Mouse (Mus musculus): ENCODE results near the gene Ccm2l. TPM values are rescaled to one million over a fixed set of nuclear protein-coding genes. Genes with fewer than 3 reads are reported as not detected.

Gene Ccm2l
- polyA plus RNA-seq (2012; rRNA removed; ENCODE audit: low replicate concordance), result 30.7 and 85.0 TPM in 2 replicates

GRCm38 (mm10) chr2:153065747-153066508, at the start of gene Ccm2l:
Ccm2l (plus strand) TSS chr2:153065955.

GRCm38 (mm10) chr2:153031126-153032082, 34.4 kb upstream of the Ccm2l start, which contains the start of gene Xkr7:
Xkr7 (plus strand) TSS chr2:153031852.

GRCm38 (mm10) chr2:153108313-153109264, 42.8 kb downstream of the Ccm2l start, which contains the start of gene Hck:
Hck (plus strand) TSS chr2:153108468.

Other genes starting within 250 kb of the Ccm2l start
- gene Bcl2l1, start 234.2 kb upstream of the Ccm2l start, polyA plus RNA-seq (2012; rRNA removed; ENCODE audit: low replicate concordance), result 44.2 and 57.2 TPM in 2 replicates
- 0.42 and 3.3 TPM in 2 replicates for gene Tpx2, start 218.0 kb upstream of the Ccm2l start, polyA plus RNA-seq (2012; rRNA removed; ENCODE audit: low replicate concordance)
- gene Mylk2, start 154.6 kb upstream of the Ccm2l start, polyA plus RNA-seq (2012; rRNA removed; ENCODE audit: low replicate concordance), result 0.13 and 0.22 TPM in 2 replicates
- gene Foxs1, start 132.7 kb upstream of the Ccm2l start, polyA plus RNA-seq (2012; rRNA removed; ENCODE audit: low replicate concordance), result 17.5 and 19.5 TPM in 2 replicates
- gene Dusp15, start 114.3 kb upstream of the Ccm2l start, polyA plus RNA-seq (2012; rRNA removed; ENCODE audit: low replicate concordance), result 0.49 and 3.4 TPM in 2 replicates
- gene Ttll9, start 103.5 kb upstream of the Ccm2l start, polyA plus RNA-seq (2012; rRNA removed; ENCODE audit: low replicate concordance), result 0.56 and 0.68 TPM in 2 replicates
- 76.8 and 98.9 TPM in 2 replicates for gene Pdrg1, start 50.5 kb upstream of the Ccm2l start, polyA plus RNA-seq (2012; rRNA removed; ENCODE audit: low replicate concordance)
- not detected in 2 replicates for gene Xkr7, start 34.1 kb upstream of the Ccm2l start, polyA plus RNA-seq (2012; rRNA removed; ENCODE audit: low replicate concordance)
- 5.2 and 15.0 TPM in 2 replicates for gene Hck, start 42.5 kb downstream of the Ccm2l start, polyA plus RNA-seq (2012; rRNA removed; ENCODE audit: low replicate concordance)
- gene Tm9sf4, start 95.3 kb downstream of the Ccm2l start, polyA plus RNA-seq (2012; rRNA removed; ENCODE audit: low replicate concordance), result 60.6 and 80.1 TPM in 2 replicates
- gene Tspyl3, start 159.5 kb downstream of the Ccm2l start, polyA plus RNA-seq (2012; rRNA removed; ENCODE audit: low replicate concordance), result 4.4 and 17.5 TPM in 2 replicates
- 3.2 and 11.0 TPM in 2 replicates for gene Plagl2, start 175.5 kb downstream of the Ccm2l start, polyA plus RNA-seq (2012; rRNA removed; ENCODE audit: low replicate concordance)
- gene Pofut1, start 175.6 kb downstream of the Ccm2l start, polyA plus RNA-seq (2012; rRNA removed; ENCODE audit: low replicate concordance), result 51.1 and 52.1 TPM in 2 replicates
- 12.2 and 12.5 TPM in 2 replicates for gene Kif3b, start 225.5 kb downstream of the Ccm2l start, polyA plus RNA-seq (2012; rRNA removed; ENCODE audit: low replicate concordance)

Data from subcutaneous adipose tissue, adult 2 months (tissue).